Mouse (Mus musculus): ENCODE measurements around the gene Fndc8. TPM values are rescaled to one million over a fixed set of nuclear protein-coding genes. Genes with fewer than 3 reads are reported as not detected.
A peak's percentile ranks its signal among the peaks of the same experiment; 100 is the strongest.

The Fndc8 gene
- 0.18 TPM in 1 of 2 replicates, not detected in the other for polyA plus RNA-seq (2014; fragmentation: Nextera tagmentation; extraction: Ambion mirVana)

DNA sequence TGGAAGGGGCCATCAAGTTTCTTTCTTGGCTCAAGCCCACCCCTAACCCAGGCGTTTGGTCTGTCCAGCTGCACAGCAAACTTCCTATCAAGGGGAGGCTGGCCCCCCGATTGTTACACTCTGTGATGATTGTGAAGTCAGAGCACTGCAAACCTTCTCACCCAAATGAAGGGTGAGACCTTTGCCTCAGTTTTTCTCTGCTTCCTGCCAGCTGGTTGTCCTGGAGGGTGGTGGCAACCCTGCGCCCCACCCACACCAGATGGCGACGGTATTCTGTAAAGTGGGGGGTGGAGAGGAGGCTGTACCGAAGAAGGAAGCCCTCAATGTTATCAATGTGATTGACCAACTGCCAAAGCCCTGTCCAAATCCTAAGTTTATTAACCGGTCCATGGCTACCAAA, at the start of gene Fndc8:
Gene Fndc8 (plus strand): TSS at position 189 of the 400 bp plus-strand sequence.
- 57% methylated on average over 7 of the region's 7 CpGs for WGBS
- no peak within 1 kb of the TSS for H3K9ac ChIP-seq (replicated peaks; ENCODE audit: low read length)

DNA sequence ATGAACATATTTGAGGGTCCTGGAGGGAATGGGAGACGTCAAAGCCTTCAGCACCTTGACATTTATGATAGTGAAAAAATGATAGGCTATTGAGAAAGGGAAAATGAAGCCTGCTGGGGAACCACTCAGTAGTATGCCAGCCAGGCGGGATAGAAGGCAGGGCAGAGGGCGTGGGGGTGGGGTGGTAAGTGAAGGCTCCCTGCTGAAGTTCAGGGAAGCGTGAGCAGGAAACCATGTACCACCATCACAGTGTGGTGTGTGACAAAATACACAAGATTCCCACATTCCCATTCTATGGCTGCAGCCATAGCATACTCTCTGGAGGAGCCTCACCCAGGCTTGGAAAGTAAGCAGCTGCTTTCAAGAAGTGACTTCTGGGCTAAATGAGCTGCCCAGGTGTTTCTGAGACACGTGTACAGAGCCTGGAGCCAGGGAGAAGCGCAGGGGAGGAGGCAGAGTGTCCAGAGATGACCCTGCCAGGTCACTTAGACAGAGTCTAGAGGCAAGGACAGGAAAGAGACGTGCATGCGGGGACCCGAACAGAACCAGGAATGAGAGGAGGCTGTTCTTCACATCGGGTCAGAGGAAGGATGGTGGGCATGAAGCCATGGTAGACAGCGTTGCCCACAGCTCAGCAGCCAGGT, 47.0 kb upstream of the Fndc8 start:
- peaks cover 5% of the 10 kb centered on the region for H3K4me1 ChIP-seq (ENCODE audit: control insufficient read depth, insufficient read depth, low read length)
- WGBS = 66% methylated on average over 11 of the region's 11 CpGs
- no peak overlapping the region for H3K4me2 ChIP-seq (ENCODE audit: low read depth, low read length)
- H3K9ac ChIP-seq (replicated peaks; ENCODE audit: low read length) = no peak overlapping the region; the same call in 1 of the 2 replicates
- no peaks in the 10 kb centered on the region for H3K36me3 ChIP-seq (replicated peaks; ENCODE audit: control insufficient read depth, insufficient read depth, low read depth, low read length)
- H3K27me3 ChIP-seq (ENCODE audit: control insufficient read depth, insufficient read depth, low read length) = 0 out of 2 replicates have a peak, but pooled peaks cover 2% of the 10 kb centered on the region
- H3K9me3 ChIP-seq (replicated peaks; ENCODE audit: control insufficient read depth, low read length) = no peaks in the 10 kb centered on the region
- H3K4me3 ChIP-seq (ENCODE audit: low read depth, low read length) = no peak overlapping the region
- no peak for ATAC-seq (replicated peaks; ENCODE audit: insufficient number of reproducible peaks, low FRiP score, low TSS enrichment, low read depth)
- H3K27ac ChIP-seq (replicated peaks; ENCODE audit: low read depth, low read length) = 0 out of 2 replicates have a peak overlapping the region, but pooled peaks have one; percentile 56
- DNase-seq (ENCODE audit: low spot score) = no peak

More for the DNA sequence above, at the start of gene Fndc8:
- ATAC-seq (replicated peaks; ENCODE audit: insufficient number of reproducible peaks, low FRiP score, low TSS enrichment, low read depth) (no peak), DNase-seq (ENCODE audit: low spot score) (no peak)
- H3K27ac ChIP-seq (replicated peaks; ENCODE audit: low read depth, low read length) = no peak within 1 kb of the TSS
- no peaks in the 10 kb centered on the region for H3K9me3 ChIP-seq (replicated peaks; ENCODE audit: control insufficient read depth, low read length)
- no peak within 1 kb of the TSS for H3K4me3 ChIP-seq (ENCODE audit: low read depth, low read length)
- no peaks in the 10 kb centered on the region for H3K4me1 ChIP-seq (ENCODE audit: control insufficient read depth, insufficient read depth, low read length)
- no peak within 1 kb of the TSS for H3K4me2 ChIP-seq (ENCODE audit: low read depth, low read length)
- H3K27me3 ChIP-seq (ENCODE audit: control insufficient read depth, insufficient read depth, low read length) = no peaks in the 10 kb centered on the region
- no peaks in the 10 kb centered on the region for H3K36me3 ChIP-seq (replicated peaks; ENCODE audit: control insufficient read depth, insufficient read depth, low read depth, low read length)

DNA sequence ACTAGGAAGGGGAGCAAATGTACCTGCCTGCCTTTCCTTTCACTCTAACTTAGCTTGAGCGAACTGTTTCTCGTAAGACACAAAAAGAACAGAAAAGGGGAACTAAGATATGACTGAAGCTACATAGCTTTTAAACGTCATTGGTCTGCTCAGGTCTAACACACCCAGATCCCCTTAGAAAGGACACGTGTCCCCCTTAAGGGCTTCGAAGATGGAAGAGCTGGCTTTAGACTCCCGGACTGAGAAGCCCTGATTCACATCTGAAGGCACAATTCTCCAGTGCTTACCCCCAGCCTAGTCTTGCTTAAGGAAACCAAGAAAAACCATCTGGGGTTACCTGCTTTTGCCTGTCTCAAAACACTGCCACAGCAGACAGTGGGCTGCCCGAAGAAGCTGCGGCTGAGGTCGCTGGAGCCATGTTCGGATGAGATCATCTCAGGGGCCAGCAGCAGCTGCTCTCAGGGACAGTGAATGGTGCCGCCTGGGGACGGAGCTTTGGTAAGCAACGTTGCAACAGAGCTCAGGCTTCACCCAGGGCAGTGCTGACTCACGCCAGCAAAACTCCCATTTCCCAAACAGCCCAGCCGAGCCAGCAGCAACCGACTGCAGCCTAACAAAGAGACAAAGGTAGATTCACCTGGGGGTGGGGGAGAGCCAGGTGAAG, 46.4 kb upstream of the Fndc8 start:
- Histone ChIP-seq H3K27me3 (ENCODE audit: control insufficient read depth, insufficient read depth, low read length) (0 out of 2 replicates have a peak, but pooled peaks cover 2% of the 10 kb centered on the region), H3K4me2 (ENCODE audit: low read depth, low read length) (peak overlapping the region; percentile 23; the same call in 1 of the 2 replicates), H3K36me3 (replicated peaks; ENCODE audit: control insufficient read depth, insufficient read depth, low read depth, low read length) (no peaks in the 10 kb centered on the region), H3K4me1 (ENCODE audit: control insufficient read depth, insufficient read depth, low read length) (peaks cover 5% of the 10 kb centered on the region), H3K27ac (replicated peaks; ENCODE audit: low read depth, low read length) (peak overlapping the region; percentile 56), H3K4me3 (ENCODE audit: low read depth, low read length) (no peak overlapping the region; the same call in 1 of the 2 replicates), H3K9ac (replicated peaks; ENCODE audit: low read length) (peak overlapping the region; percentile 43), H3K9me3 (replicated peaks; ENCODE audit: control insufficient read depth, low read length) (no peaks in the 10 kb centered on the region)
- 24% methylated on average over 16 of the region's 16 CpGs for WGBS
- peak; percentile 57 for DNase-seq (ENCODE audit: low spot score)
- 0 out of 2 replicates have a peak, but pooled peaks have one; percentile 59 for ATAC-seq (replicated peaks; ENCODE audit: insufficient number of reproducible peaks, low FRiP score, low TSS enrichment, low read depth)

DNA sequence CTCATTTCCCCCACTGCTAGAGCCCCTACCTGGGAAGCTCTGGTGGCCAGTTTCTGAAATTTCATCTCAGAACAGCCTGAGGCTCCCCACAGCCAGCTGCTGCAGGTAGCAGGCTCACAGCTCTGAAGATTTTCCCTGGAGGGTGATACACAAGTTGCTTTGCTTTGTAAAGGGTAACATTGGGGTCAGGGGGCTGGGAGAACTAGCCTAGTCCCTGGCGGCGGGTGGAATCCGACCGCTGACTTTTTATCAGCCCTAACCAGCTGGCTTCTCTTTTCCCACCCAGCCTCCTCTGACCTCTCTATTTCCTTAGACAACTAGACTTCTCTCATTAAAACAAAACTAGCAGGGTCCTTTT, 45.9 kb upstream of the Fndc8 start:
- Histone ChIP-seq H3K9ac (replicated peaks; ENCODE audit: low read length) (peak overlapping the region; percentile 43), H3K4me3 (ENCODE audit: low read depth, low read length) (no peak overlapping the region), H3K9me3 (replicated peaks; ENCODE audit: control insufficient read depth, low read length) (no peaks in the 10 kb centered on the region), H3K27ac (replicated peaks; ENCODE audit: low read depth, low read length) (peak overlapping the region; percentile 56), H3K27me3 (ENCODE audit: control insufficient read depth, insufficient read depth, low read length) (0 out of 2 replicates have a peak, but pooled peaks cover 2% of the 10 kb centered on the region), H3K4me1 (ENCODE audit: control insufficient read depth, insufficient read depth, low read length) (peaks cover 5% of the 10 kb centered on the region), H3K36me3 (replicated peaks; ENCODE audit: control insufficient read depth, insufficient read depth, low read depth, low read length) (no peaks in the 10 kb centered on the region), H3K4me2 (ENCODE audit: low read depth, low read length) (peak overlapping the region; percentile 23; the same call in 1 of the 2 replicates)
- DNase-seq (ENCODE audit: low spot score) (peak; percentile 39), ATAC-seq (replicated peaks; ENCODE audit: insufficient number of reproducible peaks, low FRiP score, low TSS enrichment, low read depth) (0 out of 2 replicates have a peak, but pooled peaks have one; percentile 14)
- 10% methylated on average over 4 of the region's 4 CpGs for WGBS

DNA sequence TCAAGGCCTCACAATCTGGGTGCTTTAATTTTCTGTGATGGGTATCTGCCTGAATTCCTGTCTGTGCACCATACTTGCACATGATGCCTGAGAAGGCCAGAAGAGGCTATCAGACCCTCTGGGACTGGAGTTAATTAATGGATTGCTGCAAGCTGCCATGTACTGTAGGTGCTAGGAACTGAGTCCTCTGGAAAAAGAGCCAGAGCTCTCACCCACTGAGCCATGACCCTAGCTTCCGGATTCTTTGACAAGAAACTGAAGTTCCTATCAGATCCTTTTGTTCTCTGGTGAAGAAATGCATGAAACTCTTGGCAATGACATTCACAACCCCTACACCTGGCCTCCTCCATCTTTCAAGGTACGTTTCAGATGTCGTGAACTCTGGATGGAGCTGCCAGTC, 45.0 kb upstream of the Fndc8 start:
- Histone ChIP-seq H3K4me3 (ENCODE audit: low read depth, low read length) (no peak overlapping the region), H3K9me3 (replicated peaks; ENCODE audit: control insufficient read depth, low read length) (no peaks in the 10 kb centered on the region), H3K9ac (replicated peaks; ENCODE audit: low read length) (no peak overlapping the region), H3K4me1 (ENCODE audit: control insufficient read depth, insufficient read depth, low read length) (peaks cover 5% of the 10 kb centered on the region), H3K27me3 (ENCODE audit: control insufficient read depth, insufficient read depth, low read length) (0 out of 2 replicates have a peak, but pooled peaks cover 2% of the 10 kb centered on the region), H3K4me2 (ENCODE audit: low read depth, low read length) (no peak overlapping the region), H3K27ac (replicated peaks; ENCODE audit: low read depth, low read length) (no peak overlapping the region), H3K36me3 (replicated peaks; ENCODE audit: control insufficient read depth, insufficient read depth, low read depth, low read length) (no peaks in the 10 kb centered on the region)
- ATAC-seq (replicated peaks; ENCODE audit: insufficient number of reproducible peaks, low FRiP score, low TSS enrichment, low read depth) = no peak
- 77% methylated on average over 3 of the region's 3 CpGs for WGBS
- no peak for DNase-seq (ENCODE audit: low spot score)

DNA sequence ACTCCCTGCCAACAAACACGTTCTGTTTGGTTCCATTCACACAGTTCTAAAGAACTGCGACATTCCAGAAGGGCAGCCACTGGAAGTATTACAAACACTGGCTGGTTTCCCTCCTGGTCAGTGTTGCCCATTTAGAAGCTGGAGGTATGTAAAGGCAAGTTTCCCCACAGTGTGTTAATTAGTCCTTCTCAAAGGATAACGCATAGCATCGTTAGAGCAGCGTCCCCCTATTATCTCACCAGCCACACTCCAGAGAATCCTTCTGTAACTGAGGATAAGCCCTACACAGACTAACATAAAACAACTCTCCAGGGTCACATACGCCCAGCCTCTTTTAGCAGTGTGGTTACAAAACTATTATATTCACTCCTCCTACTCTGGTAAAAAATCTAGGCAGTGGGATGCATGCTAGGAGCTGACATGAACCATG, 44.3 kb upstream of the Fndc8 start:
- Histone ChIP-seq H3K4me3 (ENCODE audit: low read depth, low read length) (no peak overlapping the region), H3K27me3 (ENCODE audit: control insufficient read depth, insufficient read depth, low read length) (0 out of 2 replicates have a peak, but pooled peaks cover 2% of the 10 kb centered on the region), H3K4me1 (ENCODE audit: control insufficient read depth, insufficient read depth, low read length) (peaks cover 5% of the 10 kb centered on the region), H3K36me3 (replicated peaks; ENCODE audit: control insufficient read depth, insufficient read depth, low read depth, low read length) (no peaks in the 10 kb centered on the region), H3K4me2 (ENCODE audit: low read depth, low read length) (no peak overlapping the region), H3K9ac (replicated peaks; ENCODE audit: low read length) (no peak overlapping the region), H3K27ac (replicated peaks; ENCODE audit: low read depth, low read length) (no peak overlapping the region), H3K9me3 (replicated peaks; ENCODE audit: control insufficient read depth, low read length) (no peaks in the 10 kb centered on the region)
- no peak for DNase-seq (ENCODE audit: low spot score)
- ATAC-seq (replicated peaks; ENCODE audit: insufficient number of reproducible peaks, low FRiP score, low TSS enrichment, low read depth) = 0 out of 2 replicates have a peak, but pooled peaks have one; percentile 56
- 43% methylated on average over 6 of the region's 6 CpGs for WGBS

DNA sequence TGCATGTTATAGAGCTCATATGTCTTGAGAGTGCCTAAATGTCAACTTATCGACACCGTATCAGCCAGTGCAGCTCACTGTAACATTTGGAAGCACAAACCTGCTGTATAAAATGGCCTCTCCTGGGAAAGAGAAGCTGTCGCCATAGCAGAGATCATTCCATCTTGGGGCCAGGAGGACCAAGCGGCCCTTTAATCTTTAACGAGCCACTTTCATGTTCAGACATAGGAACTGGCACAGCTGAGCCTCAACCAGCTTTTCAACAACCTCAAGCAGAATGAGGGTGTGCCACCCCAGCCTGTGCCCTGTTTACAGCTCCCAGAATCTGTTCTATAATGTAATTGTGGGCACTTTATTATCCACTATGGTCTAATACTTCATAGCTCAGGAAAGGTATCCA, 41.7 kb upstream of the Fndc8 start:
- DNase-seq (ENCODE audit: low spot score) (no peak), ATAC-seq (replicated peaks; ENCODE audit: insufficient number of reproducible peaks, low FRiP score, low TSS enrichment, low read depth) (no peak)
- H3K9me3 ChIP-seq (replicated peaks; ENCODE audit: control insufficient read depth, low read length) = no peaks in the 10 kb centered on the region
- no peak overlapping the region for H3K4me3 ChIP-seq (ENCODE audit: low read depth, low read length)
- no peaks in the 10 kb centered on the region for H3K36me3 ChIP-seq (replicated peaks; ENCODE audit: control insufficient read depth, insufficient read depth, low read depth, low read length)
- peaks cover 5% of the 10 kb centered on the region for H3K4me1 ChIP-seq (ENCODE audit: control insufficient read depth, insufficient read depth, low read length)
- WGBS = 68% methylated on average over 5 of the region's 5 CpGs
- H3K27ac ChIP-seq (replicated peaks; ENCODE audit: low read depth, low read length) = 0 out of 2 replicates have a peak overlapping the region, but pooled peaks have one; percentile 28
- H3K9ac ChIP-seq (replicated peaks; ENCODE audit: low read length) = no peak overlapping the region
- H3K27me3 ChIP-seq (ENCODE audit: control insufficient read depth, insufficient read depth, low read length) = 0 out of 2 replicates have a peak, but pooled peaks cover 2% of the 10 kb centered on the region
- H3K4me2 ChIP-seq (ENCODE audit: low read depth, low read length) = no peak overlapping the region

DNA sequence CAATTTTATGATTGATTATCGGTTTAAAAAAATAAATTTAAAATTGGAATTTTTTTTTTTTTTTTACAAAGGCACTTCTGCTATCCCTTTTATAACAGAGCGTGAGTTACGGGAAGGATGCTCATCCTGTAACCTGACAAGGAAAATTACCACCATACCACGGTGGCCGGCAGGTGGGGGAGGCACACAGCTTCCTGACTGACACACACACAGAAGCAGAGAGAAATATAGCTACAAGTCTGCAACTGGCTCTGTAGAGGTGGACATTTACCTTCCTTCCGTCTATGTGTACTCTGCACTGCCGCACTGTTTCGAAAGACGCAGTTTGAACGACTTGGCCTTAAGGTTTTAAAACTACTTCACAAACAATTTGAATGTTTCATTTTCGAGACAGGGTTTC, 39.8 kb upstream of the Fndc8 start:
- no peaks in the 10 kb centered on the region for H3K9me3 ChIP-seq (replicated peaks; ENCODE audit: control insufficient read depth, low read length)
- no peak overlapping the region for H3K4me3 ChIP-seq (ENCODE audit: low read depth, low read length)
- H3K4me2 ChIP-seq (ENCODE audit: low read depth, low read length) = no peak overlapping the region
- H3K36me3 ChIP-seq (replicated peaks; ENCODE audit: control insufficient read depth, insufficient read depth, low read depth, low read length) = no peaks in the 10 kb centered on the region
- H3K4me1 ChIP-seq (ENCODE audit: control insufficient read depth, insufficient read depth, low read length) = no peaks in the 10 kb centered on the region
- 85% methylated on average over 11 of the region's 11 CpGs for WGBS
- H3K27ac ChIP-seq (replicated peaks; ENCODE audit: low read depth, low read length) = no peak overlapping the region
- no peaks in the 10 kb centered on the region for H3K27me3 ChIP-seq (ENCODE audit: control insufficient read depth, insufficient read depth, low read length)
- ATAC-seq (replicated peaks; ENCODE audit: insufficient number of reproducible peaks, low FRiP score, low TSS enrichment, low read depth) (no peak), DNase-seq (ENCODE audit: low spot score) (no peak)
- H3K9ac ChIP-seq (replicated peaks; ENCODE audit: low read length) = no peak overlapping the region

All from embryonic facial prominence, embryonic 11.5 days (tissue).